Mouse (Mus musculus) hindbrain, embryonic 12.5 days (tissue): ENCODE measurements at regions not wholly inside any gene's neighbourhood (a gene's known extent, or its start where the extent isn't known, plus 50 kb on each side); places are given as distances from the start of the nearest gene placed in this dataset.

Source experiments
- ATAC-seq: fragments of 200-750 bp; cut with Nextera tagmentation; 2 replicates; pipeline ENCODE4 v1.8.0; 2017; ENCODE audit warnings: moderate TSS enrichment; ENCODE audit not compliant: low FRiP score
- H3K27ac ChIP-seq: fragments of 300-500 bp; sonication (generic); 2 replicates; pipeline ENCODE4 v1.5.1; 2016; ENCODE audit warnings: mild to moderate bottlenecking
- H3K27me3 ChIP-seq: fragments of 300-500 bp; sonication (generic); 2 replicates; pipeline ENCODE4 v1.6.1; 2016; ENCODE audit warnings: mild to moderate bottlenecking
- H3K36me3 ChIP-seq: fragments of 300-500 bp; sonication (generic); 2 replicates; pipeline ENCODE4 v1.6.1; 2016; ENCODE audit warnings: mild to moderate bottlenecking
- H3K4me1 ChIP-seq: fragments of 300-500 bp; sonication (generic); 2 replicates; pipeline ENCODE4 v1.6.1; 2016
- H3K4me2 ChIP-seq: fragments of 300-500 bp; sonication (generic); replicated peaks from 2 replicates; pipeline ENCODE4 v1.6.1; 2016; ENCODE audit warnings: mild to moderate bottlenecking
- H3K4me3 ChIP-seq: fragments of 300-500 bp; sonication (generic); 2 replicates; pipeline ENCODE4 v1.5.1; 2016; ENCODE audit warnings: mild to moderate bottlenecking
- H3K9ac ChIP-seq: fragments of 300-500 bp; sonication (generic); 2 replicates; pipeline ENCODE4 v1.6.1; 2016; ENCODE audit warnings: mild to moderate bottlenecking, moderate library complexity
- H3K9me3 ChIP-seq: fragments of 300-500 bp; sonication (generic); replicated peaks from 2 replicates; pipeline ENCODE4 v1.6.1; 2016; ENCODE audit warnings: mild to moderate bottlenecking
- WGBS: fragments of 180-500 bp; shearing (Covaris S2); methylation state at CpG from one replicate; pipeline ENCODE4 v1.1.7; 2016; 5-methylcytosine and 5-hydroxymethylcytosine counted together

DNA sequence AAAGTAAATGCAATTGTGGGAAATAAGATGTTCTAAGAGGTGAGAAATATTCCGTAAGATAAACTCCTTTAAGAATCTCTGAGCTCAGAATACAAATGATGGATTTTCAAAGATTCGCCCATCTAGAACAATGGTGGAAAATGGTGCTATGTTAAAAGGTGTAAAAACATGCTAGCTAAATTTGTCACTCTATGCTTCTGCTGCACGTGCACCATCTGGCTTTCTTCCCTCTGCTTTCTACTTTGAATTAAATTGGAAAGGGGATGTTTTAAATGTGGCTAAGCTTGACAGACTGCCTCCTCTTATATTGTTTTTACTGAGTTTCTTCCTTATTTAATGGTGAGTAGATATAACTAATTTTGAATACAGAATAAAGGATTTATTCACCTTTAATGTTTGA is 887.7 kb upstream of the Map3k7 start:
- Histone ChIP-seq H3K27me3 (no peaks in the 10 kb centered on the region), H3K4me1 (no peaks in the 10 kb centered on the region), H3K9ac (no peak overlapping the region), H3K4me3 (no peak overlapping the region), H3K27ac (no peak overlapping the region), H3K9me3 (no peaks in the 10 kb centered on the region), H3K36me3 (no peaks in the 10 kb centered on the region), H3K4me2 (no peak overlapping the region)
- no peak for ATAC-seq
- WGBS = 91% methylated on average over 3 of the region's 3 CpGs

- H3K36me3 ChIP-seq = no peaks in the 10 kb centered on the region
- H3K4me1 ChIP-seq = no peaks in the 10 kb centered on the region
- H3K4me3 ChIP-seq = no peak overlapping the region
- no peak overlapping the region for H3K9ac ChIP-seq
- no peaks in the 10 kb centered on the region for H3K27me3 ChIP-seq
- WGBS = 81% methylated on average over 8 of the region's 8 CpGs
- H3K4me2 ChIP-seq = no peak overlapping the region
- H3K9me3 ChIP-seq = no peaks in the 10 kb centered on the region
- no peak for ATAC-seq
- no peak overlapping the region for H3K27ac ChIP-seq
Observed at GRCm38 (mm10) chr4:31121586-31121985, 842.3 kb upstream of the Map3k7 start.

- 72% methylated on average over 1 of the region's 1 CpGs for WGBS
- H3K9ac ChIP-seq = no peak overlapping the region
Observed at GRCm38 (mm10) chr4:31143166-31143565, 820.7 kb upstream of the Map3k7 start.

GRCm38 (mm10) chr4:31167431-31167830 is 796.5 kb upstream of the Map3k7 start:
- Histone ChIP-seq H3K27me3 (no peaks in the 10 kb centered on the region), H3K9ac (no peak overlapping the region), H3K4me1 (no peaks in the 10 kb centered on the region), H3K27ac (no peak overlapping the region), H3K36me3 (no peaks in the 10 kb centered on the region), H3K9me3 (no peaks in the 10 kb centered on the region), H3K4me2 (no peak overlapping the region), H3K4me3 (no peak overlapping the region)
- ATAC-seq = no peak
- WGBS = 70% methylated on average over 4 of the region's 4 CpGs

More at GRCm38 (mm10) chr4:31143166-31143565, 820.7 kb upstream of the Map3k7 start:
- Histone ChIP-seq H3K36me3 (no peaks in the 10 kb centered on the region), H3K4me1 (no peaks in the 10 kb centered on the region), H3K4me3 (no peak overlapping the region), H3K9me3 (no peaks in the 10 kb centered on the region), H3K27me3 (no peaks in the 10 kb centered on the region), H3K4me2 (no peak overlapping the region), H3K27ac (no peak overlapping the region)
- no peak for ATAC-seq

GRCm38 (mm10) chr4:31168357-31168756 is 795.5 kb upstream of the Map3k7 start:
- no peak overlapping the region for H3K27ac ChIP-seq
- WGBS = 81% methylated on average over 4 of the region's 4 CpGs
- H3K36me3 ChIP-seq = no peaks in the 10 kb centered on the region
- H3K9ac ChIP-seq = no peak overlapping the region
- no peaks in the 10 kb centered on the region for H3K27me3 ChIP-seq
- no peaks in the 10 kb centered on the region for H3K9me3 ChIP-seq
- no peak overlapping the region for H3K4me2 ChIP-seq
- no peak overlapping the region for H3K4me3 ChIP-seq
- H3K4me1 ChIP-seq = no peaks in the 10 kb centered on the region
- ATAC-seq = no peak

- WGBS = 64% methylated on average over 3 of the region's 3 CpGs
- Histone ChIP-seq H3K4me2 (no peak overlapping the region), H3K4me1 (no peaks in the 10 kb centered on the region), H3K27me3 (no peaks in the 10 kb centered on the region), H3K9ac (no peak overlapping the region), H3K9me3 (no peaks in the 10 kb centered on the region), H3K27ac (no peak overlapping the region), H3K36me3 (no peaks in the 10 kb centered on the region), H3K4me3 (no peak overlapping the region)
- ATAC-seq = no peak
Observed at GRCm38 (mm10) chr4:31171190-31171589, 792.7 kb upstream of the Map3k7 start.

DNA sequence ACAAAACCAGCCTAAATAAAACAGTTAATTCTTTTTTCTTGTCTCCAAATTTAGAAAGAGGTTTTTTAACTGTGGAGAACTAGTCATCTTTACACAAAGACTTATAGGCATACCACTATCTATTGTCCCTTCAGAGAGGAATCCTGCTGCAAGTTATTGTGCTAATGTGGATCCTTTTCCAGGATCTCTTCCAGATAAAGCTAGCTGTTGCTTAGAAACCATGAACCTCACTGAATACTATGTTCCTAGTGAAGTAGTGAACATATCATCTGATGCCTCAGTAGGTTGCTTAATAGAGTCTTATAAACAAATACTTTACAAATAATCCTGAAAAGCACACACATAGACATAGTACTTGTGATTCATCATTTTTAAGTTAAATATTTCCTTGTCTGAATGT is 766.0 kb upstream of the Map3k7 start:
- no peaks in the 10 kb centered on the region for H3K27me3 ChIP-seq

GRCm38 (mm10) chr4:31203286-31203685 is 760.6 kb upstream of the Map3k7 start:
- 65% methylated on average over 3 of the region's 3 CpGs for WGBS

More for the DNA sequence above, 766.0 kb upstream of the Map3k7 start:
- H3K36me3 ChIP-seq = no peaks in the 10 kb centered on the region
- H3K4me1 ChIP-seq = no peaks in the 10 kb centered on the region
- no peak overlapping the region for H3K4me2 ChIP-seq
- no peak for ATAC-seq
- no peak overlapping the region for H3K9ac ChIP-seq
- no peak overlapping the region for H3K4me3 ChIP-seq
- no peaks in the 10 kb centered on the region for H3K9me3 ChIP-seq
- H3K27ac ChIP-seq = no peak overlapping the region

DNA sequence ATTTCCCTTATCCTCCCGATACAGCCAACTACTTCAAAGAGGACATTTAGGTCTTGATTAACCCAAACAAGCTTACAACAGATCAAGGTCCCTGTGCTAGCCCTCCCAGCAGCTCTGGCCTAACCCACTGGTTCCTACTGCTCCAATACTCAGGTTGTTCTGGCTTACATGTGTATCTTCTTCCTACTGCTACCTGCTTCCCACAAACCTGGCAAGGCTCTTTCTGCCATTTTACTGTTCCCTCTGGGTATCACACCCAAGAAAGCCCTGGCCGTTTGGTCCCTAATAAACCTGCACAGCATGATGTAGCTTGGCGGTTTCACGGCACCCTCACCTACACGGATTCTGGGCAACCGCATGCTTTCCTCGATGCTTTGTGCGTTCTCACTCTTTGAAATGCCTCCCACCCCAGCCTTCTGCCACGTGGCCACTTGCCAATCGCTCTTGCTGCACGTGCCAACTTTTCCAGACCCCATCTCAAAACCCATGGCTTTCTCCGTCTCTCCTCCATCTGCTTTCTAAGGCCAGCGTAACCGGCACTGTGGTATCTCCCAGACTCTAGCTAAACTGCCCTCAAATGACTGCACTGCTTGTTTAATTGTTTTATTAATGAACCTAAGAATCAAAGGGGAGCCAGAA is 758.4 kb upstream of the Map3k7 start:
- Histone ChIP-seq H3K4me2 (no peak overlapping the region), H3K4me3 (no peak overlapping the region), H3K9me3 (no peaks in the 10 kb centered on the region), H3K9ac (no peak overlapping the region), H3K27me3 (no peaks in the 10 kb centered on the region), H3K4me1 (no peaks in the 10 kb centered on the region), H3K27ac (no peak overlapping the region), H3K36me3 (no peaks in the 10 kb centered on the region)
- ATAC-seq = no peak
- 87% methylated on average over 14 of the region's 14 CpGs for WGBS

More at GRCm38 (mm10) chr4:31203286-31203685, 760.6 kb upstream of the Map3k7 start:
- no peaks in the 10 kb centered on the region for H3K9me3 ChIP-seq
- H3K27ac ChIP-seq = no peak overlapping the region
- no peaks in the 10 kb centered on the region for H3K36me3 ChIP-seq
- no peak overlapping the region for H3K4me3 ChIP-seq
- no peak overlapping the region for H3K4me2 ChIP-seq
- no peak for ATAC-seq
- H3K4me1 ChIP-seq = no peaks in the 10 kb centered on the region
- no peaks in the 10 kb centered on the region for H3K27me3 ChIP-seq
- H3K9ac ChIP-seq = no peak overlapping the region

GRCm38 (mm10) chr4:31225741-31226140 is 738.2 kb upstream of the Map3k7 start:
- H3K4me1 ChIP-seq = no peaks in the 10 kb centered on the region
- H3K9ac ChIP-seq = no peak overlapping the region
- H3K36me3 ChIP-seq = no peaks in the 10 kb centered on the region
- H3K27ac ChIP-seq = no peak overlapping the region
- no peak overlapping the region for H3K4me3 ChIP-seq
- no peak overlapping the region for H3K4me2 ChIP-seq
- 80% methylated on average over 2 of the region's 2 CpGs for WGBS
- H3K27me3 ChIP-seq = no peaks in the 10 kb centered on the region
- ATAC-seq = no peak
- H3K9me3 ChIP-seq = no peaks in the 10 kb centered on the region

DNA sequence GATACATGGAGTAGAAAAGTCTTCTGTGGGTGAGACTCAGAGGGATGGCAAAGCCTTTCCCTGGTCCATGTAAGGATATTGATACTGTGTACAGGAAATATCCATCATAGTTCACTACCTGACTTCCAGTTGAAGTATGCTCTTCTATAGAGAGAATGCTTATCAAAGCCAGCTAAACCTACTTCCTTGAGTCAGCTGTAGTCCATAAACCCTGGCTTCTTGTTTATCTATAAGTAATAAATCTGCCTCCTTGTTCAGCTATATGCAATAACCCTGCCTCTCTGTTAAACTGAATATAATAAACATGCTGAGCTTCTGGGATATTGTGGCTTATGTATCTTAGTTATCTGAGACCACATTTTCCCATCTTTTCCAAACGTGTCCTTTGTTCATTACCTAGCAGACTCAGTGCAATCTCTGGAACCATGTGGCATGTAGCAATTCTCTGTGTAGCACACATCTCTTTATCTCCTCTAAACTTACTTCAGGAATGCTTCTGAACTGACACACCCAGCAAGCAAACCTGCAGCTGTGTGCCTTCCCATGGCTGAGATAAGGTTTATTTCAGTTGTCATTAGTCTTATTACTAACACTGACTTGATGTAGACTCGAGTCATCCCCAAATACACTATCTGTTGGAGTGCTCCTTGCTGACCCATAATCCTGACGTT is 694.9 kb upstream of the Map3k7 start:
- no peak overlapping the region for H3K27ac ChIP-seq
- H3K4me1 ChIP-seq = no peaks in the 10 kb centered on the region
- no peak overlapping the region for H3K4me2 ChIP-seq
- WGBS = 76% methylated on average over 3 of the region's 3 CpGs
- H3K4me3 ChIP-seq = no peak overlapping the region
- H3K9me3 ChIP-seq = no peaks in the 10 kb centered on the region
- no peak overlapping the region for H3K9ac ChIP-seq
- H3K36me3 ChIP-seq = no peaks in the 10 kb centered on the region
- no peaks in the 10 kb centered on the region for H3K27me3 ChIP-seq
- no peak for ATAC-seq

DNA sequence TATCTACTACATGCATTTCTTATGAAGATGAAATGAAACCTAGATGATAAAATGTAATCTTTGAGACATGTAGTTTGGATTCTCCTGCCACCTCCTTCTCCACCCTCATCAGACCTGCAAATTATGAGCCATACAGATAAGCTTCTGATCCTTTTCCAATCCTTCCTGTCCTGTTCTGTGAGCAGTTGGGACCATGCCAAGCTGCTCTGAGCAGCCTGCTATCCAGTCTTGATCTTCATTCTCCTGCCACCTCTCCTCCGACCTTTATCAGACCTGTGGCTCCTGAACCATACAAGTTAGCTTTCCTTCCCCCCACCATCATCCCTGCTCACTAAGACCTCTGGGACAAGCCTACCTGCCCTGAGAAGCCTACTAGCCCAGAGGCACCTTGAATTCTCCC is 689.8 kb upstream of the Map3k7 start:
- Histone ChIP-seq H3K9ac (no peak overlapping the region), H3K27me3 (no peaks in the 10 kb centered on the region), H3K4me3 (no peak overlapping the region), H3K36me3 (no peaks in the 10 kb centered on the region), H3K4me1 (no peaks in the 10 kb centered on the region), H3K9me3 (no peaks in the 10 kb centered on the region), H3K27ac (no peak overlapping the region), H3K4me2 (no peak overlapping the region)
- 88% methylated on average over 1 of the region's 1 CpGs for WGBS
- no peak for ATAC-seq
